Mouse (Mus musculus) kidney, adult 2 months (tissue): Measurements from ENCODE around the gene Ppfia1.

Experiments used
- CTCF ChIP-seq: fragments of 200-500 bp; conservative IDR thresholded peaks from 2 replicates; pipeline ENCODE4 v1.5.1; 2011; ENCODE audit warnings: low read depth, mild to moderate bottlenecking, control low read depth, low read length, moderate library complexity, mixed read lengths; ENCODE audit not compliant: insufficient read depth, insufficient read length
- POLR2A ChIP-seq: fragments of 200-500 bp; IDR thresholded peaks from one replicate; pipeline ENCODE4 v1.6.1; 2011; ENCODE audit warnings: low read depth, low read length, control low read depth

DNA sequence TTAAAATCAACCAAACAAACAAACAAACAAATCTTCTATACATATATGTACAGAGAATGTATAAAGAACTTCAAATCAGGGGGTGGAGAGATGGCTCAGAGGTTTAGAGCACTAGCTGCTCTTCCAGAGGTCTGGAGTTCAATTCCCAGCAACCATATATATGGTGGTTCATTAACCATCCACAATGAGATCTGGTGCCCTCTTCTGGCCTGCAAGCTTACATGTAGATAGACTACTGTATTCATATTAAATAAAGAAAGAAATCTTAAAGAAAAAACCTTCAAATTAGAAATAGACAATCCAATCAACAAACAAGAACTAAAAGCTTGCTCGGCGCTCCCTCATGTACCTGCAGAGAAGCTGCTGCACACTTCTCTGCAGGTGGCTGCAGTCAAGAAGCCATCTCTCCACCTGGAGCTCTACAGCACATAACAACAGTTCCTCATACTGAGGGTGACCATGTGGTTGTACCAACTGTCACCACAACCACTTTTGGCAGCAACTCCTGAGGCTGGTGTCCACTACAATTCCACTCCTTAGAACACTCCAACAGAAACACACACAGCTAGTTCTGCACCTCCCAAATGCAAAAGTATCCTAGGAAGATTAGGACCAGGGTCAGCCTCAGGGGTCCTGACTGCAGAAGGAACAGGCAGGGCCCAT lies 3.5 kb downstream of the Ppfia1 start:
- TF ChIP-seq CTCF (no peak), POLR2A (no peak)
